Mouse (Mus musculus) E14TG2a.4 (cell line): ENCODE results near the gene Mrpl18.

Experiments
- H3K27me3 ChIP-seq: 2 replicates; pipeline ENCODE4 v1.6.1; 2014; ENCODE audit warnings: low read length, control low read depth; ENCODE audit not compliant: insufficient read depth
- H3K36me3 ChIP-seq: 2 replicates; pipeline ENCODE4 v1.6.1; 2014; ENCODE audit warnings: low read length, control low read depth; ENCODE audit not compliant: insufficient read depth
- H3K4me1 ChIP-seq: replicated peaks from 2 replicates; pipeline ENCODE4 v1.6.1; 2014; ENCODE audit warnings: low read depth, low read length, control low read depth
- H3K4me3 ChIP-seq: replicated peaks from 2 replicates; pipeline ENCODE4 v1.5.1; 2014; ENCODE audit warnings: mild to moderate bottlenecking, low read length
- H3K9me3 ChIP-seq: 2 replicates; pipeline ENCODE4 v1.6.1; 2014; ENCODE audit warnings: low read length, control low read depth
- CTCF ChIP-seq: conservative IDR thresholded peaks from 2 replicates; pipeline ENCODE4 v1.5.1; 2014; ENCODE audit warnings: low read length
- NANOG ChIP-seq: IDR thresholded peaks from 2 replicates; pipeline ENCODE4 v1.6.1; 2014; ENCODE audit warnings: borderline replicate concordance, low read length, mixed read lengths
- POU5F1 ChIP-seq: IDR thresholded peaks from 2 replicates; pipeline ENCODE4 v1.6.1; 2014; ENCODE audit warnings: low read length, borderline replicate concordance

The Mrpl18 gene

DNA sequence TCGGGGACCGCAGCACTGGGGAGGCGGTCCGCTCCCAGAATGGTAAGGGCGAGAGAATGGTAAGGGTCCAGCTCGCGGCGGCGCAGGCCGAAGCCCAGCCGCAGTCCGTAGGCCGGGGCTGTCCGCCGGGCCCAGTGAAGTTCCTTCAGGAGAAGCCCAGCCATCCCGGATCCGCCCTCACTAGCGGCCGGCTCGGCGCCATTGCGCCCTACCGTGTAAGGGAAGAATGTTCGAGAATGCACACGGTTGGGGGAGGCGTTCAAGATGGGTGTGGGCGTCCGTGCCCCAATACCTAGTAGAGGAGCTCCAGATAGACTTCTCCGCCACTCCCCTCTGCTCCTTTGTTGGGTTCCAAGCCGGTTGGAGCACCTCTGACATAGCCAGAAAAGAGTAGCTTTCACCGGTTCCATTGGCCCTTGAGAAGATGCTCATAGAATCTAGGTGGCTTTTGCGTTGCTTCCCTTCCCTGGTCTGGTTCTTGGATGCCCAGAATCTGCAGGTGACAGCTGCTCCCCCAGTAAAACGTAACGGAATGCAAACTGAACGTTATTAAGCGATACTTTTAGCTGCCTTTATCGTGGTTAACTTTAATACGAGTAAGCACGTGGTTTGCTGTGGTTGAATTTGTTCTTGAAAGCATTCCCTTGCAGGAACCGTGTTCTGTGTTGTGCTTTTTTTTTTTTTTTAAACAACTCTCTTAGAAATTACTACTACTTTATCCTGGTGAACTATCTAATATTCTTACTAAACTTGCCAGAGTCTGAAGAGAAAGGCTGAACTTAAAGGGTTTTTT, 639 bp upstream of the Mrpl18 start:
- H3K4me3 ChIP-seq: peak overlapping the region; percentile 98
- peaks cover 74% of the 10 kb centered on the region for H3K36me3 ChIP-seq
- no peaks in the 10 kb centered on the region for H3K9me3 ChIP-seq
- TF ChIP-seq CTCF: no peak
- H3K27me3 ChIP-seq: no peaks in the 10 kb centered on the region
- H3K4me1 ChIP-seq: peaks cover 53% of the 10 kb centered on the region

DNA sequence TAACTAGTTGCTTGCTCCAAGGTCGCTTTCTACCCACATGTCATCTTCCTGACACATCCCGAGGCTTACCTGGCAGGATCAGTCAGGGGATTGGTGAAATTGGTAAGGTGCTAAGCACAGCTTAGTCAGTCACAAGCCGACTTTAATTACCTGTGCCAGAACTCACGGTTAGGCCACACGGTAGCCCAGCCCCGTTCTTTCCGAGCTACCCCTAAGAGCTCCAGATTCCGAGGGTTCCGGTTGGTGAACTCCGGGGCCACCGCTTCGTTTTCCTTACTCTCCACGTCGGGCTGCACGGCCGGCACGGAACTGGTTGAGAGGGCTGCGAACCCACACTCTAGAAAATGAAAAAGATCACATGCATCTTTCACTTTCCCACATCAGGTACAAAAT, 661 bp downstream of the Mrpl18 start, which contains the start of gene Tcp1:
Gene Tcp1 (plus strand): TSS at position 214 of the 393 bp plus-strand sequence.
- TF ChIP-seq CTCF: no peak

GRCm38 (mm10) chr17:12910391-12910790, 5.8 kb downstream of the Mrpl18 start:
- Histone ChIP-seq H3K4me3 (peak overlapping the region; percentile 85), H3K36me3 (peaks cover 69% of the 10 kb centered on the region), H3K9me3 (no peaks in the 10 kb centered on the region), H3K27me3 (no peaks in the 10 kb centered on the region), H3K4me1 (peaks cover 51% of the 10 kb centered on the region)
- TF ChIP-seq NANOG (no peak), CTCF (no peak), POU5F1 (no peak)

More for the DNA sequence above, 661 bp downstream of the Mrpl18 start, which contains the start of gene Tcp1:
- peaks cover 58% of the 10 kb centered on the region for H3K4me1 ChIP-seq
- H3K27me3 ChIP-seq: no peaks in the 10 kb centered on the region
- peaks cover 74% of the 10 kb centered on the region for H3K36me3 ChIP-seq
- peak within 1 kb of the TSS; percentile 98 for H3K4me3 ChIP-seq
- no peaks in the 10 kb centered on the region for H3K9me3 ChIP-seq

- Histone ChIP-seq H3K9me3 (no peaks in the 10 kb centered on the region), H3K36me3 (peaks cover 70% of the 10 kb centered on the region), H3K4me3 (peak within 1 kb of the TSS; percentile 85), H3K27me3 (no peaks in the 10 kb centered on the region), H3K4me1 (peaks cover 49% of the 10 kb centered on the region)
- TF ChIP-seq NANOG (no peak), CTCF (no peak), POU5F1 (no peak)
Measured at GRCm38 (mm10) chr17:12909361-12910280, 6.5 kb downstream of the Mrpl18 start, which contains the start of gene Pnldc1. Gene Pnldc1 (minus strand): TSS chr17:12910230.

- H3K36me3 ChIP-seq: peaks cover 66% of the 10 kb centered on the region
- H3K27me3 ChIP-seq: no peaks in the 10 kb centered on the region
- TF ChIP-seq NANOG (no peak), POU5F1 (no peak), CTCF (no peak)
- H3K4me3 ChIP-seq: no peak overlapping the region
- no peaks in the 10 kb centered on the region for H3K9me3 ChIP-seq
- peaks cover 44% of the 10 kb centered on the region for H3K4me1 ChIP-seq
Measured at GRCm38 (mm10) chr17:12906436-12906835, 9.7 kb downstream of the Mrpl18 start.

GRCm38 (mm10) chr17:12905810-12906209, 10.3 kb downstream of the Mrpl18 start:
- H3K4me3 ChIP-seq: no peak overlapping the region
- no peak for TF ChIP-seq CTCF
- no peaks in the 10 kb centered on the region for H3K9me3 ChIP-seq
- H3K36me3 ChIP-seq: peaks cover 66% of the 10 kb centered on the region
- no peaks in the 10 kb centered on the region for H3K27me3 ChIP-seq
- peaks cover 44% of the 10 kb centered on the region for H3K4me1 ChIP-seq

DNA sequence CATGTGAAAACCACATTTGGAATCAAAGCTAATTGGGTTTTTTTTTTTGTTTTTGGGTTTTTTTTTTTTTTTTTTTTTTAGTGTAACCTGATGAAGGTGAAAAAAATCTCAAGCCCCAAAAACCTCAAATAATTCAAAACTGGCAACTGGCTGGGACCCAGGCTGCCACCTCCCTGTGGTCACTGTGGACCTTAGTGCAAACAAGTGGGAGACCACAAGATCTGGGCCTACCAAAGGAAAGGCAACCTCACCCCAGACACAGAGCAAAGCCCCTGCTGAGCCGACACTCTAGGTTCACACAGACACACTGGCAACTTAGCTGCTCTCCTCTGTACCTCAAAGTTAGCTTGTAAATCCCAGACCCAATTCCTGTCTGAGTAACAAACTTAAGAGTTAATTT, 11.8 kb downstream of the Mrpl18 start:
- no peak for TF ChIP-seq CTCF
- no peak for TF ChIP-seq POU5F1
- TF ChIP-seq NANOG: no peak
- H3K4me1 ChIP-seq: peaks cover 31% of the 10 kb centered on the region
- no peaks in the 10 kb centered on the region for H3K27me3 ChIP-seq
- H3K9me3 ChIP-seq: no peaks in the 10 kb centered on the region
- H3K4me3 ChIP-seq: no peak overlapping the region
- peaks cover 77% of the 10 kb centered on the region for H3K36me3 ChIP-seq

GRCm38 (mm10) chr17:12903372-12904333, 12.5 kb downstream of the Mrpl18 start:
- Histone ChIP-seq H3K27me3 (no peaks in the 10 kb centered on the region), H3K4me3 (no peak overlapping the region), H3K4me1 (peaks cover 31% of the 10 kb centered on the region), H3K9me3 (no peaks in the 10 kb centered on the region), H3K36me3 (peaks cover 83% of the 10 kb centered on the region)
- TF ChIP-seq POU5F1 (no peak), NANOG (no peak), CTCF (no peak)
